Mouse (Mus musculus) heart, postnatal 0 days (tissue): ENCODE measurements around the gene Mael. TPM values are rescaled to one million over a fixed set of nuclear protein-coding genes. Genes with fewer than 3 reads are reported as not detected.

Experiments used
- ATAC-seq: fragments of 200-750 bp; cut with Nextera tagmentation; 2 replicates; pipeline ENCODE4 v1.8.0; 2017; ENCODE audit warnings: low read depth, moderate number of reproducible peaks, moderate library complexity; ENCODE audit not compliant: insufficient read depth
- DNase-seq: peaks from one replicate; pipeline ENCODE4 v3.0.0-alpha.2; 2016; ENCODE audit warnings: low spot score
- H3K27ac ChIP-seq: fragments of 300-500 bp; sonication (generic); 2 replicates; pipeline ENCODE4 v1.5.1; 2014; ENCODE audit warnings: low read depth, mild to moderate bottlenecking
- H3K27me3 ChIP-seq: fragments of 300-500 bp; sonication (generic); 2 replicates; pipeline ENCODE4 v1.6.1; 2014; ENCODE audit warnings: low read length, mixed read lengths; ENCODE audit not compliant: control insufficient read depth, insufficient read depth
- H3K36me3 ChIP-seq: fragments of 300-500 bp; sonication (generic); replicated peaks from 2 replicates; pipeline ENCODE4 v1.6.1; 2014; ENCODE audit warnings: low read length, mixed read lengths; ENCODE audit not compliant: control insufficient read depth, insufficient read depth
- H3K4me1 ChIP-seq: fragments of 300-500 bp; sonication (generic); 2 replicates; pipeline ENCODE4 v1.6.1; 2014; ENCODE audit warnings: antibody characterized with exemption; ENCODE audit not compliant: control insufficient read depth, insufficient read depth
- H3K4me2 ChIP-seq: fragments of 300-500 bp; sonication (generic); 2 replicates; pipeline ENCODE4 v1.6.1; 2014; ENCODE audit warnings: low read depth, mild to moderate bottlenecking, low read length, moderate library complexity
- H3K4me3 ChIP-seq: fragments of 300-500 bp; sonication (generic); 2 replicates; pipeline ENCODE4 v1.5.1; 2014; ENCODE audit warnings: low read depth, low read length
- H3K9ac ChIP-seq: fragments of 300-500 bp; sonication (generic); replicated peaks from 2 replicates; pipeline ENCODE4 v1.6.1; 2014; ENCODE audit warnings: low read depth, low read length, mixed read lengths
- H3K9me3 ChIP-seq: fragments of 300-500 bp; sonication (generic); replicated peaks from 2 replicates; pipeline ENCODE4 v1.6.1; 2016; ENCODE audit warnings: low read length; ENCODE audit not compliant: control insufficient read depth
- CTCF ChIP-seq: IDR thresholded peaks from 2 replicates; pipeline ENCODE4 v1.5.1; 2016; ENCODE audit warnings: antibody characterized with exemption, control low read depth, low read depth
- EP300 ChIP-seq: IDR thresholded peaks from 2 replicates; pipeline ENCODE4 v1.6.1; 2016; ENCODE audit warnings: antibody characterized with exemption, low read depth
- WGBS: fragments of 180-500 bp; shearing (Covaris S2); extraction: QIAGEN DNeasy Blood & Tissue Kit; methylation state at CpG from one replicate; pipeline ENCODE4 v1.1.7; 2014; 5-methylcytosine and 5-hydroxymethylcytosine counted together
- polyA plus RNA-seq: library from polyadenylated mRNA; unstranded; fragments of >200 nt; fragmentation: Nextera tagmentation; extraction: Ambion mirVana; gene quantifications from 2 replicates; pipeline ENCODE4 v1.2.1, GENCODE M21; 2015
- total RNA-seq: library from RNA; depleted of rRNA; stranded (reverse); fragments of >200 nt; gene quantifications from 2 replicates; pipeline ENCODE4 v1.2.3, GENCODE M21; 2014; ENCODE audit warnings: low replicate concordance

Gene Mael
- total and polyA plus RNA-seq, 2 experiments from 2014 or later, result not detected

GRCm38 (mm10) chr1:166205159-166205558 is 33.4 kb downstream of the Mael start:
- WGBS, result 59% methylated on average over 3 of the region's 3 CpGs
- H3K36me3 ChIP-seq, result no peaks in the 10 kb centered on the region
- no peaks in the 10 kb centered on the region for H3K27me3 ChIP-seq
- no peak overlapping the region for H3K9ac ChIP-seq
- TF ChIP-seq CTCF (no peak), EP300 (no peak)
- no peaks in the 10 kb centered on the region for H3K9me3 ChIP-seq
- H3K4me1 ChIP-seq, result no peaks in the 10 kb centered on the region
- no peak overlapping the region for H3K4me2 ChIP-seq
- no peak overlapping the region for H3K4me3 ChIP-seq
- no peak for DNase-seq
- no peak overlapping the region for H3K27ac ChIP-seq
- no peak for ATAC-seq

- TF ChIP-seq EP300 (no peak), CTCF (no peak)
- Histone ChIP-seq H3K4me2 (no peak overlapping the region), H3K27me3 (no peaks in the 10 kb centered on the region), H3K9me3 (no peaks in the 10 kb centered on the region), H3K36me3 (no peaks in the 10 kb centered on the region), H3K4me1 (no peaks in the 10 kb centered on the region), H3K4me3 (no peak overlapping the region), H3K27ac (no peak overlapping the region), H3K9ac (no peak overlapping the region)
- WGBS, result 56% methylated on average over 5 of the region's 5 CpGs
- ATAC-seq (no peak), DNase-seq (no peak)
Measured at GRCm38 (mm10) chr1:166204171-166204570, 34.4 kb downstream of the Mael start.

GRCm38 (mm10) chr1:166189821-166190220 is 48.7 kb downstream of the Mael start:
- Histone ChIP-seq H3K4me2 (no peak overlapping the region), H3K9ac (no peak overlapping the region), H3K4me1 (no peaks in the 10 kb centered on the region), H3K27ac (no peak overlapping the region), H3K27me3 (no peaks in the 10 kb centered on the region), H3K9me3 (no peaks in the 10 kb centered on the region), H3K4me3 (no peak overlapping the region), H3K36me3 (no peaks in the 10 kb centered on the region)
- DNase-seq (no peak), ATAC-seq (no peak)
- WGBS, result 82% methylated on average over 4 of the region's 4 CpGs
- TF ChIP-seq EP300 (no peak), CTCF (no peak)

- no peak overlapping the region for H3K4me3 ChIP-seq
- H3K9me3 ChIP-seq, result no peaks in the 10 kb centered on the region
- H3K27me3 ChIP-seq, result no peaks in the 10 kb centered on the region
- no peak for ATAC-seq
- 73% methylated on average over 5 of the region's 5 CpGs for WGBS
- no peaks in the 10 kb centered on the region for H3K36me3 ChIP-seq
- no peak overlapping the region for H3K4me2 ChIP-seq
- H3K9ac ChIP-seq, result no peak overlapping the region
- H3K27ac ChIP-seq, result no peak overlapping the region
- DNase-seq, result no peak
- no peaks in the 10 kb centered on the region for H3K4me1 ChIP-seq
- TF ChIP-seq CTCF (no peak), EP300 (no peak)
Measured at GRCm38 (mm10) chr1:166185357-166185756, 53.2 kb downstream of the Mael start.

GRCm38 (mm10) chr1:166184391-166185229 is 53.9 kb downstream of the Mael start:
- H3K36me3 ChIP-seq, result no peaks in the 10 kb centered on the region
- no peaks in the 10 kb centered on the region for H3K27me3 ChIP-seq
- no peak for DNase-seq
- H3K9ac ChIP-seq, result no peak overlapping the region
- H3K4me2 ChIP-seq, result no peak overlapping the region
- WGBS, result 57% methylated on average over 22 of the region's 22 CpGs
- TF ChIP-seq CTCF (no peak), EP300 (no peak)
- no peaks in the 10 kb centered on the region for H3K4me1 ChIP-seq
- H3K9me3 ChIP-seq, result no peaks in the 10 kb centered on the region
- H3K27ac ChIP-seq, result no peak overlapping the region
- no peak overlapping the region for H3K4me3 ChIP-seq
- no peak for ATAC-seq
